Mouse (Mus musculus): ENCODE data around the gene Nr2f1.

DNA sequence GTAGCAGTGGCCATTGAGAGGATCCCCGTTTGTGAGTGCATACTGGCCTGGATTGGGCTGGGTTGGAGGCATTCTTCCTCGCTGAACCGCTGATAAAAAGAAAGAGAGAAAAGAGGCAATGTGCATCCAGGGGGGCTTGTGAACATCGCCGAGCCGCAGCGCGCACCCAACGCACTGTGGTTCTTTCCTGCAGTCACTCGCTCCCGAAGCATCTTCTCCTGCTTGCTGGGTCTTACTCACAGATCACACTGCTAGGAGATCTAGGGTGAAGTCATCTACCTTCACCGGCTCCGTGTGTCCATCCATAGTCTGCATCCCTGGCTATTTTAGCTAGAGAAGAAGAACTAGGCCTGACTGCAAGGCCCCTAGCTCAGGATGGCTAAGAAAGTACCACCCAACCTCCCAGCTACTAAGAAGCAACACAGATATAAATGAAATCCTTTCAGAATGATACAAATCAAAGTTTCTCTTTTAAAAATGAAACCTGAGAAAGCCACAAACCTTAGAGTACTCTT, 3.9 kb downstream of the Nr2f1 start:
- TF ChIP-seq ELF1 (IDR thresholded peaks at IDR 0.05; ENCODE audit: low read depth, low read length) (no peak), PAX5 (IDR thresholded peaks at IDR 0.05; ENCODE audit: low read length) (no peak), USF2 (conservative IDR thresholded peaks at IDR 0.05; ENCODE audit: low read depth, low read length) (no peak), POLR2A (IDR thresholded peaks at IDR 0.05; ENCODE audit: low read depth, low read length) (no peak), EP300 (IDR thresholded peaks at IDR 0.05; ENCODE audit: low read length) (no peak), MEF2A (IDR thresholded peaks at IDR 0.05; ENCODE audit: borderline replicate concordance, low read depth, low read length) (no peak), MAX (IDR thresholded peaks at IDR 0.05; ENCODE audit: low read length) (no peak), USF1 (IDR thresholded peaks at IDR 0.05; ENCODE audit: low read depth, low read length) (no peak), MAFK (IDR thresholded peaks at IDR 0.05; ENCODE audit: insufficient replicate concordance, low read length) (no peak), CHD1 (IDR thresholded peaks at IDR 0.05; ENCODE audit: low read depth, low read length) (no peak)

Measured in CH12.LX (cell line).